Mouse (Mus musculus) cerebellum, postnatal 36 days (tissue): ENCODE results near the gene Strada.
A peak's percentile ranks its signal among the peaks of the same experiment; 100 is the strongest.

Experiments
- DNase-seq, 2 experiments: peaks; one replicate each; pipeline ENCODE4 v3.0.0; 2021 to 2022; ENCODE audit warnings: mixed read lengths in 2 of 2

The Strada gene

DNA sequence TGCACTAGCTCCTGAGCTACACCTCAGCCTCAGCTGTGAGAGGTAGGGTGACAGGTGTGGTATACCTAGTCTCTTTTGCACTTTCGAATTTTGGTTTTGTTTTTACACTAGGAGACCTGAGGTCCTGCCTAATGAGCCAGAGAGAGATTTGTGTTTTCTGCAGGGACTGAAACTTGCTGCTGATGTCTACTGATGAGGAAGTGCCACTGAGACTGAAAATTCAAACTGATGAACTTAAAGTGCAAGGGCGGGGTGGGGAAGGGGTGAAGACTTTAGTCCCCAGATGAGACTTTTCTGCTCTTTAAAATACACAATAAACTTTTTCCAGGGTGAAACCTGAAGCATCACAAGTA, 21.5 kb downstream of the Strada start:
- DNase-seq: no peak

DNA sequence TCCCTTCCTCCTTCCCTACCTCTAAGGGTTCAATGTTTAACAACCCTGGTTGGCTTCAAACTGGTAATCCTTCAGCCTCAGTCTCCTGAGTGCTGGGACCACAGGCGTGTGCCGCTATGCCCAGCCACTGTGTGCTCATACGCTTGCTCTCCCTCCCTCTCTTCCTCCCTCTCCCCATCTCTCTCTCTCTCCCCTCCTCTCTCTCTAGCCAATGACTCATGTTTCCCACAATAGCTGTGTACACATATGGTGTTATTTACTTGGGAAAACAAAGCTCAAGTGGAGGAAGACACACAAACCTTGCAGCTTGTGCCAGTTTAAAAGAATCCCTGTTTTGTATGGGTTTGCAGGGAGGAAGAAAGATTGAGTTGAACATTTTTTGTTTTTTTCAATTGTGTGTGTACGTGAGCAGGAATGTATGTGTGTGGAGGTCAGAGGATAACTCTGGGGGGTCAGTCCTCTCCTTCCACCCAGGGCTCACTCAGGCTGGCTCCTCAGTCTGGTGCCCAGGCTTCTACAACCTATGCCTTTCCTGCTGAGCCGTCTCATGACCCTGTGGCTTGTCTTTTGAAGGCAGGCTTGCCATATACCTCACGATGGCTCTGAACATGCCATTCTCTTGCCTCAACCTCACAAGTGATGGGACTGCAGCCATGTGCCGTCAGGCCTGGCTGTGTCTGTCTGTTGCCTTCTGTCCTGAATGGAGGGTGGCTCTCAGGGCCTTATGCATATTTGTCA, 22.1 kb downstream of the Strada start:
- DNase-seq: peak; percentile 66 to 73

DNA sequence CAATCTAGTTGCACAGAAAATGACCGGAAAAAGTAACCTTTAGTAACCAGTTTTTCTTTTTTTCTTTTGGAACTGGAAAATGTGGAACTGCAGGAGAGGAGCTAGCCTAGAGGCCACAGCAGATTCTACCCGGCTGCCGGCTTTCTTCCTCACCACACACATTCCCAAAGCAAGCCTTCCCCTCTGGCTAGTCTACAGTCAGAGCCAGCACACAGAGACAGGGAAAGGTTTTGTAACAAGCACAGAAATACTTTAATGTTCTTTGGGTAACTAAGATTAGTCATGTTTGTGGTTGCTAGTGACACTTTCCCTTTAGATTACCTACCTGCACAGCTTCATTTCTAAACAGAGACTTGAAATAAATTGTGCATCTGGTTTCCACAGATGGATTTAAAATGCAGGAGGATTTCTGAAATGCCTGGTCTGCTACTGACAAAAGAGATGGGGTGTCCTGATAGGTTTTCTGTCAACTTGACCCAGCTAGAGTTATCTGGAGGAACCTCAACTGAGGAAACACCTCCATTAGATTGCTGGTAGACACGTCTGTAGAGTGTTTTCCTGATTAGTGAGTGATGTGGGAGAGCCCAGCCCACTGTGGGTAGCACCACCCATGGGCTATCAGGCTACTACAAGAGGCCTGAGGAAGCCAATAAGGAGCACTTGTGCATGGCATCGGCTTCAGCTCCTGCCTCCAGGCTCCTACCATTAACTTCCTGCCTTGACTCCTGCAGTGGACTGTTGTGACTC, 23.8 kb downstream of the Strada start:
- DNase-seq: no peak

DNA sequence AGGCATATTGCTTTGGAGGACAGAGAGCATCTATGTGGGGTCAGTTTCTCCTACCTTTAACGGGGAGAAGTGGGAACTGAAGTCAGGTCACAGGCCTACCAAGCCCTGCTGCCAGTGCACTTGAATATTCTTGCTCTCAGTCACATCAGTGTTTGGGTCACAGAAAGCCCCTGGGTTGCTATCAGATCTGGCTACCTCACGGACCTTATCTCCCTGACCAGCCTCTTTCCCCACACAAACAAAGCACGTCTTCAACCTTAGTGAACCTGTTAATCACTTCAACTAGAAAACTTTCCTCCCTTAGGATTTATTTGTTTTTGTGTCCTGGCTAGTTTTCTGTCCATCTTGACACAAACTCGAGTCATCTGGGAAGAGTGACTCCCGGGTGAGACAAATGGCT, 25.6 kb downstream of the Strada start:
- DNase-seq: no peak

DNA sequence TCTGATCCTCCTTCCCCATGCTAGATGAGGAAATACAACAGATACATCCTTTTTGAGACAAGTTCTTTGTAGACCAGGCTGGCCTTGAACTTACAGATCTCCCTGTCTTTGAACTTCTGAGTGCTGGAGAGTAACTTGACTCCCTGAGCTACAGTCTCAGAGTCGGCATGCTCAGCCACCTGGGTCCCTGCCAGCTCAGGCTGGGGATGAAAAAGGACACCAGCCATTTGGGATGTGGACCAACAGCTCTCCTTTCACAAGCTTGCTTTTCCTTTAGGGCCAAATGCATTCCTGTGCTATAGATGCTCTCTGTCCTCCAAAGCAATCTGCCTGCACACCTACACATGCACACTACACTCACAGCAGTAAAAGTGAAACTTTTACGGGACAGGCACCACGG, 26.9 kb downstream of the Strada start:
- peak; percentile 63 to 76 for DNase-seq

DNA sequence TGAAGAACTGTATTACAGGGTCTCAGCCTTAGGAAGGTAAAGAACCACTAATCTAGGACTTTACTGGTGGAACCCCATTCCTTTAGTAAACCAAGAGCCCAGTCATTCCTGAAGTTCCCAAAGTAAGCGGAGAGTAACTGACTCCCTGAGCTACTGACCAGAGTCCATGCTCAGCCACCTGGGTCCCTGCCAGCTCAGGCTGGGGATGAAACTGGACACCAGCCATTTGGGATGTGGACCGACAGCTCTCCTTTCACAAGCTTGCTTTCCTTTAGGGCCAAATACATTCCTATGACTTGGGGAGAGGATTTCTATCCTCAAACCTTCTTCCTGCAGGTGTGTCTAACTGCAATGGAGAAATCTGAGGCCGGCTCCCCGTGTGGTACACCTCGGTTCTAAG, 27.6 kb downstream of the Strada start:
- DNase-seq: peak; percentile 58 to 70

DNA sequence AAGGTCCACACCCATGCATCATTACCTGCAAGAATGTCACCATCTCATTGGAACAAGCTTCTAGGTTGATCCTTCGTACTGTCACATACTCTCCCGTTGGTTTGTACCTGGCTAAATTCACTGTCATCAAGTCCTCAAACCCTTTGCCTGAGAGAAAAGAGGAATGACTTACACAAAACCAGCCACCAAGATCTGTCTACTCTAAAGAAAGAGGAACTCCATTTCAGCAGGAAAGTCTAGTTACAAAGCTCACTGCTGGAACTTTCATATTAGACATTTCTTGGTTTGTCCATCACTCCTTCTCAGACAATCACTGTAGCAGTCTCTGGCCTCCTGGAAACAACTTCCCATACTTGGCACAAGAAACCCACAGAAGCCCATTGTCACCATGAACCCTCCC, 28.7 kb downstream of the Strada start:
- no peak for DNase-seq

DNA sequence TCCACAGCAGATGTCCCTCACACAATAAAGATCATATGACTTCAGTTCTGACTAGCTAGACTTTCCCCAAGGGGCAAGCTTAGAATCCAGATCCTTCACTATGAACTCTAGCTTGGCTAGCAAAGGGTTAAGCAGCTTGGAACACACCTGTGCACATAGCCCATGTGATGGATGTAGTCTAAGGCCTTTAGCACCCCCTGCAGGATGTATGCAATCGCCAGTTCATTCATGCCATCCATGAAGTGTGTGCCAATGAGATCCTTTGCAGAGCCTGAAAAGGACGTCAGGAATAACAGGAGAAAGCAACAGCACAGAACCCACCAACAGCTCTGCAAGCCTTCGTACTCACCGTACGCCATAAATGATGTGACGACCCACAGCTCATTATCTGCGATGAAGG, 31.2 kb downstream of the Strada start:
- DNase-seq: no peak

DNA sequence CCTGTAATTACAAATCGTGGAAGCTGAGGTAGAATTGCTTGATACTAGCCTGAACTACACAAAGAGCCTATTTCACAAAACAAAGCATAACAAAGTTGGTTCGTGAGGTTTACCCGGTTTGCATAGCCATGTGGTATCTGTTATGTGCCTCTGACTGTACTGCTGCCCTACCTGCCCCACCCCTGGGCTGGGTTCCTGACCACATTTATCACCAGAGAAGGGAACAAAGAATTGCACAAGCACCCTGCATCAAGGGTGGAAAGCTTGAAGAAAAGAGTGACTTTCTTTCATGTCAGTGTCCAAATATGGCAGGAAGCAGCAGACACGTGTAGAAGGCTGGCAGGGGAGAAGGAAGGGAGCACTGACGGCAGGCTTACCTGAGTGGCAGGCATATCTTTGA, 34.5 kb downstream of the Strada start:
- no peak for DNase-seq

DNA sequence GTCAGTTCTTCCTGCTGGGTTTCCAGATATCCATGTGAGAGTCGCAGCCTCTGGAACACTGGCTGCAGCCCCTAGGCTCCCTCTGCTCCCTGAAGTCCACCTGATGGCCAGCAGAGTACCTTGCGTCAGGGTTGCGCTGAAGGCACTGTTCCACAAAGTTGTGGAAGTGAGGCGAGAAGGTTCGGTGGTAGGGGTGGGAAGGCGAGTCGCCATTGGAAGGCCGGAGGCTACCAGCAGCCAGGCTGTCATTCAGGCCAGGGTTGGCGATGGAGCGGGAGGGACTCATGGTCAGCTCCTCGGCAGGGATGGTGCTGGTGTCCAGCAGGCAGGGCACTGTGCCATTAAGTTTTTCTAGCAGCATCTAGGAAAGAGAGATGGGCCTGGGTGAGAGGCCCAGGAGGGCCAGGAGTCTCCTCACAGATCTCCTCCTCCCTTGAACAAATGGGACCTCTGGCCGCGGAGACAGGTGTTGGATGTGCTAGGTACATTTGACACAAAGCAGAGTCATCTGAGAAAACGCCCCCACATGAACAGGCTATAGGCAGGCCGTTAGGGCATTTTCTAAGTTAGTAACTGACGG, 37.3 kb downstream of the Strada start:
- DNase-seq: no peak

DNA sequence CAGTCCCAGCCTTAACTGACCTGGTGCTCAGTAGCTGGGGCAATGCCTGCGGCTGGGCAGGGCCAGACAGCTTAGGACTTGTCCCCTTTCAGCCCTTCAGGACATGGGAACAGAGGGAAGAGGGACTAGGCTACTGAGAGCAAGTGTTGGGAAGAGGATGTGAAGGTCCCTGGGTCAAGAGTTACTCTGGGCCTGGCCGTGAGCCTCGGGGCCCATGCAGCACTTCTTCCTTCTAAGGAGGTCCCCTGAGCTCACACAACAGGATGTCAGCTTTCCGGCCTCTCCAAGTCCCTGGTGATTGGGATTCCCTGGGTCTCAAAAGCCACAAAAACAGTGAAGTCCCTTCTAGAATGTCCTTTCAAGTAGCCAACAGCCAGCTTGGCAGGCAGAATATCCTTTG, 38.4 kb downstream of the Strada start:
- no peak for DNase-seq

DNA sequence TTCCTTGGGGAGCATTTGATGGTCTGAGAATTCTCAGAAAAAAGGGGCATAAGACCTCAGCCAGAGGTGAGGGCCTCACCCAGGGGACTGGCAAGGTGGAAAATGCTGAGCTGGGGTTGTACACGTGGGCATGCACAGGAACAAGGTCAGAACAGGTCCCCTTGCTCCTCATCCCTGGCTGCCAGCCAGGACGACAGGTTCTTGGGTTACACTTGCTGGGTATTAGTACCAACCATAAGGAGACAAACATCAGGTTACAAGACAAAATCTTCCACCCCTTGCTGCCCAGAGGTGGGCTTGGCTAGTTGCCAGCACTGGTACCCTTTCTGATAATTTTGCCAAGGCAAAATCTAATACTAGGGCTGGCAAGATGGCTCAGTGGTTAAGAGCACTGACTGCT, 39.7 kb downstream of the Strada start:
- DNase-seq: no peak

DNA sequence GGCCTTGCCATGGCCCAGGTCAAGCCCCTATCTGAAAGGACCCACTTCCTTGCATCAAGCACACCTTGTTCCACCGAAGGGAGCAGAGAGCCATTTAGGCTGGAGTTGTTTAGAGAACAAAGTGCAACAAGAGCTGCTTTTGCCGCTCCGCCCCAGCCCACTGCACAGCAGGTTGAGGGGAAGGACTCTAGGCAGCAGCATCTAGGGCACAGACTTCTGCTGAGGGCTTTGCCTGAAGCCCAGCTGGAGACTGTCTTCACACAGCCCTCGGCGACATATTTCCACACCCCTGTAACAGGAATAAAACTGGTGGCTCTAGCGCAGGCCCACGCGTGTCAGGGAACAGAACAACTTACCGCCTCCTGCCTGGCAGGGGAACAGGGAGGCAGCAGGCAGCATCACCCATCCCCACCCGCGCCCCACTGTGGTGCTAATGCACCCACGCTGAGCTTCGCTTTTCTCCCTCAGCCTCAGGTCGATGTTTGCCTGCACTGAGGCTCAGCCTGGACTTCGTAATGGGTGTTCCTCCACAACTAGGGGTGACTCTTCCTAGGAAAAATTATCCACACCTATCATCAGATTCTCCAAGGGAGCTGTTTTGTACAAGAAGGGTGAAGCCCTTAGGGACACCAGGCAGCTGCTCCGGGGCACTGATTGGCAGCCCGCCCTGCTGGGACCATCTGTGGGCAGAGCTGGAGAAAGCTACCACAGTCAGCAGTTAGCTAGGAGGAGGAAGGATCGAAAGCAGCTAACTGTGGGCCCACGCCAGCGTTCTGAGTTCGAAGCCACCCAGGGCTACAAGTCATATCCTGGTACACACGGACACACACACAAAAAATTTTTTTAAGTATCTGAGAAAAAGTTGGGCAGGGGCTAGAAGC, 40.9 kb downstream of the Strada start, which contains the start of the genes Gm10840 and Limd2:
Gm10840 (plus strand) TSS at position 10 of the 881 bp plus-strand sequence.
Limd2 (minus strand) TSS at position 20 of the 881 bp plus-strand sequence.
- DNase-seq: peak; percentile 68 to 72

DNA sequence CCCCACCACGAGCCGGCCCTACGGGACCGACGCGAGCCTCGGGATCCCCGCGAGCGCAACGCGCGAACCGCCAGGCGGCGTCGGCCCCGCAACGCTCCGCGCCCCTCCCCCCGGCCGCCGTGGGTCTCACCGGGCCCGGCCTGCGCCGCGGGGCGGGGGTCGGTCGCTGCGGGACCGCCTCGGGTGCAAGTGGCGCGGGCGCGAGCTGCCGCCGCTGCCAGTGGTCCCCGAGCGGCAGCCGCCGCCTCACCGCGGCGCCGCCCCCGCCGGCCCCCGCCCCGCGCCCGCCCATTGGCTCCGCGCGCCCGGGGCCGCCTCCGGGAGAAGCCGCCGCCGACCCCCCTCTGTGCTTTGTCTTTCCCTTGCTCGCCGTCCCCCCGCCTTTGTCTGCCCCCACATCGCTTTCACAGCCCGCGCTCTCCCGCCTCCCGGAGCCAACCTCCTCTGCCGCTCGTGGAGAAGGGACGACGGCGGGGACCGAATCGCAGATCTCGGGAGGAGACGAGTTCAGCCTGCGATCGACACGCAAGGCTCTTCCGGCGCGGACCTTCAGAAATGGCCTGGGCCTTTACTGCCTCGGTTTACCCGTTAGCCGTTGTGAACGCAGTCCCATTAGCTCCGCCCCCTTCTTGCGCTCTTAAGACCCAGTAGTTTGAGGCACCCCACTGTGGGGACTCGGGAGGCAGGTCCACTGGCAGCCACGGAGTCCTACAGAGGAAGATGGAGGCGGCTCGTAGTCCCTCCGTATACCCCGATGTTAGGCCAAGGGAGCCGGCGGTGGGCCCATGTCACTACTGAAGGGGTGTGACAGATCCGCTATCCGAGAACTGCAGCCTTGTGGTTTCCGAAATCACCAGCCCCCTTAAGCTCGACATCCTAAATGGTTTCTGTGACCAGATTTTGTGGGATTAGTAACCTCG, 41.8 kb downstream of the Strada start:
- DNase-seq: peak; percentile 84 to 90

DNA sequence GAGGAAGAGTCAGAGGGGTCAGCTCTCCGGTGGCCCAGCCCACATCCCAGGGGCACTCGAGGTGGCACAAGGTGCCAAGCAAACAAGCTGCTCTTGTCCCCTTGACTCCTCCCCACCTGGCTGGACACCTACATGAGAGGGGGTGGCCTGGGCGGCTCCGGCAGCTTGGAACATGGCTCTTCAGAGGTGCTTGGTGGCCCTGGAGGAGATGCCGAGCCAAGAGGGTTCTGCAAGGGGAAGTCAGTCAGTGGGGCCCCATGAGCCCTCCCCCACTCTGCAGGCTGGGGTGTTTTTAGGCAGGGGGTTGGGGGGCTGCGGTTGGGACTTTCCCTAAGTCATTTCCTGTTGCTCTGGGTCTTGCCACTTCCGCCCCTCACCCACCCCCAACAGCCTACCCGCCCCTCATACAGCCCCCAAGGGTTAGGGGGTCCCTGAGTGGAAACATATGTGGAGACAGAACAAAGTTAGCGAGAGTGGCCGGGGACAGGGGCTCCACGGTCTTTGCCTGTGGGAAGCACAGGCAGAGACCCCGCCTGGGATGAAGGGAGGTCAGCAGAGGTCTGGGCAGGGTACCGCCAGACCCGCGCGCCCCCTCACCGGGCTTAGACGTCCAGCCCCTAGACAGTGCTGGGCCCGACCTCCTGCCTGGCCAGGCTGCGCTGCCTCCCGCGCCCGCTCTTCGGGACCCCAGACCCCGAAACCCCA, 42.6 kb downstream of the Strada start:
- DNase-seq: peak; percentile 55 to 62

DNA sequence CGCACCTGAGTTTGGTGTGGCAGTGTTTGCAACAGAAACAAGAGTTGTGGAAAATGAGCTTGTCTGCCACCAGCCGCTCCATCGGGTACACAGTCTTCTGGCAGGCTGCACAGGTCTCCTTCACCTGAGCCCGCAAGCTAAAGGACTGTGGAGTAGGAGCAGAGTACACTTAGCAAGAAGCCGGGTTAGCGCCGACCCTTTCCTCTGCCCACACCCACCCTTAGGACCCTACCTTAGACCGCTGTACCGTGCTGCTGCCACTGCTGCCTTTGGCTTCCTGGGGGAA, 43.1 kb downstream of the Strada start:
- no peak for DNase-seq

DNA sequence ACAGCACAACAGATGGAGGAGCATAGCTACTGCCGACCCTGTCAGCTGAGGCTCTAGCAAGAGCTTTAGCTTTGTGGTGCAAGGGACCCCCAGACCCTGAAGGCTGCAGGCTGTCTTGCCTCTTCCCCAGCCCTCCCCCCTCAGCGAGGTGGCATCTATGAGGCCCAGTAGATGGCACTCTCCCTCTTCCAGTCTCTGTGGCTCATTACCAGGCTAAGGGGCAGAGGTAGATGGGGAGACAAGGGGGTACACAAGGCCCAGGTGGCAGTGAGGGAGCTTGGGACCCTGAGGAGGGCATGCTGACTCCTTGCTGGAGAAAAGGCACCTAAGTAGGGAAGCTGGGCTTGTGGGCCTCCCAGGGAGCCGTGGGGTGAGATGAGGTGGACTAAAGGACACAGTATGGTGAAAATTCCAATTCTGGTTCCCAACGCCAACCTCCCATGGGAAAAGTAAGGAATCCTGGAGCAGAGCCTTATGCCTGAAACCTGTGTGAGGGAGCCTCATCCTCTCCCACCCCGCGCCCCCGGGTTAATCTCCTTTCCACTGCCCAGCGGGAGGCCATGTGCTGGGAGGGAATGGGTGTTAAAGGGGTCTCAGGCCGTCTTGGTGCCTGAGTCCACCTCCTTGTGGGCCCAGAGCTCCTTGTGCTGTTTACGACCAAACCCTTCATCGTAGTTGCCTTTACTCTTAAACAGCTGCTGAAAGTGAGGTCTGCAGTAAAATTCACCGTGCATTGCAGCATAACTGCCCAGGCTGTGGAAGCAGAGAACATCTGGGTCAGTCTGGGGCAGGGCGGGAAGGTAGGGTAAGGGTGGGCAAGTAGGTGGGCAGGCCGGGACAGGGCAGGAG, 43.7 kb downstream of the Strada start:
- DNase-seq: peak in 1 of 2 experiments; percentile 52

DNA sequence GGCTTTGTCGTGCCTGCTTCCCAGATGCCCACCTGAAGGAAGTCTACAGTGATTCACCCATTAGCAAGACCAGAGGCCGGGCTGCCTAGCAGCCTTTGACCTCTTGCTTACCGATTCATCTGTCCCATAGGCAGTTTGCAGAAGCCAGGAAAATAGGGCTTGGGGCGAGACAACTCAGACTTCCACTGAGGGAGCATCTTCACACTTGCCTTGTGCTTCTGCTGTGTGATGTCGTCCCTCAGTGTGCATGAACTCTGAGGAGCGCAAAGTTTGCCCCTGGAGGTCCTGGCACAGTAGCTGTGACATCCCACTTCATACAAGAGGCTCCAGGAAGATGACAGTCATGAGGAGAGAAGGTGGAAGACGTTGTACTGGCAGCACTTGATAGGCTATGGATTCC, 44.8 kb downstream of the Strada start:
- no peak for DNase-seq

DNA sequence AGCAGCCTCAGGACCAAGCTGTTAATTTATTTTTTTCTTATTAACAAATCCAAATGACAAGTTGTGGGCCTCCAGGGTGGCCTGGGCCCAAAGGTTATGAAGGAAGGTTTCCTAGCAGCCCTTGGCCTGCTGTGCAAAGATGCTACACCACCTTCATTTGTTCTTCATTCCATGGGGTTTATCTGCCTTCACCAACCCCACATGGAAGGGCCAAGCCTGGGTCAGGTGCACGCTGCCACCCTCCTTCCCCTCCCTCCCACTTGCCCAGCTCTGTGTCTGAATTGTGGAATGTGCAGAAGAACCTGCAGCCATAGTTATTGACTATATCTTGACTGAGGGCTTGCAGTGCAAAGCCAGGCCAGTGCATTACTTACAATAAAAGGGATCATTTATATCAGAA, 45.7 kb downstream of the Strada start:
- DNase-seq: no peak

DNA sequence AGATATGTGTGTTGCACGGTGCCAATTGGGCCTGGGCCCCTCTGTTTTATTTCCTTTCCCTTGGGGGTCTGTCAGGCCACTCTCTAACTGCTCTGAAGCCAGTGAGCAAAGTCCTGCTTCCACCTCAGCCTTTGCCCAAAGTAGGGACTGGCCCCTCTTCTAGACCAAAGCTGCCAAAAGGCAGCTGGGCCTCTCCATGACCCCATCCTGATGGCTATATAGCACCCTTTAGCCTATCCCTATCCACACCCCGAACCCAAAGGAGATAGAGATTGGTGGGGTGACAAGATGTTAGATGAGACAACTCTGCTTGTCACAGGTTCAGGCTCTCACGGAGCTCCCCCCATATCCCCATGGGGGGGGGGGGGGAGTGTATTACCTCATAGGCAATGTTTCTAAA, 46.2 kb downstream of the Strada start:
- DNase-seq: no peak
